Mouse (Mus musculus) liver, adult (tissue): ENCODE measurements around the gene Cyp26b1.

Experiments used
- GATA4 ChIP-seq: IDR thresholded peaks from 2 replicates; pipeline ENCODE4 v1.6.1; 2014; ENCODE audit warnings: mild to moderate bottlenecking, low read length; ENCODE audit not compliant: insufficient replicate concordance

The Cyp26b1 gene

DNA sequence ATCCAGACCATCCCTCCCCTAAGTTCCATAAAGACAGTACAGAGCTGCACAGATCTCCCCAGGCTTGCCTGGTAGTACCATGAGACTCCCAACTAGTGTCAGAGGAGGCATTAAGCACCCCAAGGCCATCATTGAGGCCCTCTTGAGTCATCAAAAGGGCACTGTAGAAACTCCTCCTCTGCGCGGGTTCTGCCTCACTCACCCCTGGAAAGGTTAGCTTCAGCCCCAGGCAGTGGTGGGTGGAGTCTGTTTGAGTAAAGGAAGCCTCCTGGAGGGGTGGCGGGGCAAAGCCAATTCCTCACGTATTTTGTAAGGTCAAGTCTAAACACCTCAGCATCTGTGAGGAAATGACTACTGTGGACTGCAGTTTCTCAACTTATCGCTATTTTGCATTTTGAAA lies 50.2 kb downstream of the Cyp26b1 start:
- TF ChIP-seq GATA4, result no peak

DNA sequence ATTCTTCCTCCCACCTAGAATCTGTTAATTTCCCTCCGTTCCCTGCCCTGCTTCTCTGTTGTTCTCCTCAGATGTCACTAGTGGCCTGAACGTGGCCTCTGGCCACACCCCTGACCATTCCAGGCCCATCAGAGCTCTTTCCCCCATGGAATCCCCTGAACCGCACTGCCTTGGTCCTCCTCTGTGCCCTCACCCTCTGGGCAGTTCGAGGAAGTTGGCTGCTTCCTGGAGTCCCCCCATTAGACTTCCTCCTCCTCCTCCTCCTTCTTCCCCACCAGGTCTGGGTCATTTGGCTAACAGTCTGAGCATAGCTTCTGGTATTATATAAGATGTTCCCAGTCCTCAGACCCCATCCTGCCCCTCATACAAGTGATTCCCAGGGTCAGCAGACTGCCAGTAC lies 53.8 kb downstream of the Cyp26b1 start:
- TF ChIP-seq GATA4, result no peak

DNA sequence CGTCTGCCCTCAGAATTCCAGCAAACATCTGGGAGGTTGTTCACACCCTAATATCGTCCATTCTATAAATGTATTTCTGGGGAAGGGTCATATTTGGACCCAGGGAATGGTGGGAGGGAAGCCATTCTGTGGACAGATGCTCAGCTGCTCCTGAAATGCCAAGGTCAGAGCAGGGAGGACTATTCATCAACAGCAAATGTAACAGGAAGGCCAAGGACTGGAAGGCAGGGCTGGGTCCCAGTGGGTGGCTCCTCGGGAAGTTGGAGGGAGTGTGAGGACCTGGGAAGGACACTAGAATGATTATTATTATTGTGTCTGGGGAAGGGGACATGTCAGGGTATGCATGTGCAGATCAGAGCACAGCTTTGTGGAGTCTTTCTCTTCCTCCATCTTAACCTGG lies 55.0 kb downstream of the Cyp26b1 start:
- no peak for TF ChIP-seq GATA4

DNA sequence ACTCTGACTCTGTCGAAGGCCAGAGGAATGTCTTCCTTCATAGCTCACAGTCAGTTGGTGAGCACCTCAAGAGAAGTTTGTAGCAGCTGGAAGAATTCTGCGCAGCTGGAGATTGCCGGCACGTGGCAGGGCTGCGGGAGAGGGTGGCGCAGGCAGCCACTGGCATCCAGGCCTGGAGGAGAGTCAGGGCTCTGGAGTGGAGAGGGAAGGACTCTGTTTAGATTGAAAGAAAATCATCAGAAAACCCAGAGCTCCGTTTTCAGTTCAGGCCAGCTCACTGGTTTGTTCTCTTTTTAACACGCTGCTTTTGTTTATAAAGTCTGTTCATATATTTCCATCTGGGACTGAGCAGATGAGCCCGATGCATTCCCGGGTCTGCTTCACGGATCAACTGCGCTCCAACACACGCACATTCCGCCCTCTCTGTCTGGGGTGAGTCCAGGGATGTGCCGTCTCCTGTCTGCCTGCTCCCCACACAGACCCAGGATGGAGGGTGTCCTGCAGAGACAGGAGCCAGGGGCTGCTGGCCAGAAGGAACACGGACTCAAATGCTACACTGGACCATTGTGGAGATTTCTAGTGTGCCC lies 56.0 kb downstream of the Cyp26b1 start:
- TF ChIP-seq GATA4, result no peak

DNA sequence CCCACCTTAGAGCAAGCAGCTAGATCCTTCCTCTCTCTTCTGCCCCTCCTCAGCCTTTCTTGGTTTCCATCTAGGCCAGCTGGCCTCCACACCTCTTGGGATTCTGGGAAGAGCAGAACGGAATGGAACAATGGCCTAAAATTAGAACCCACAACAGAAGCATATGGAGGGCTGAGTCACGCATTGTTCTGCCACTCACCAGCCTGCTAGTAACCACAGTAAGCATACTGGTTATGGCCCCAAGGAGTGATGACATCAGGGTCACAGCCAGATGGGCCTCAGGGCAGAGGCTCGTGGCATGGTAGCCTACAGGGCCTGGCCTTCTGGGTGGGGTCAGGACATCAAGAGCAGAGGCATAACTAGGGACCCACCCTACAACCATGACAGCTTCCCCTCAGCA lies 58.8 kb downstream of the Cyp26b1 start:
- no peak for TF ChIP-seq GATA4

DNA sequence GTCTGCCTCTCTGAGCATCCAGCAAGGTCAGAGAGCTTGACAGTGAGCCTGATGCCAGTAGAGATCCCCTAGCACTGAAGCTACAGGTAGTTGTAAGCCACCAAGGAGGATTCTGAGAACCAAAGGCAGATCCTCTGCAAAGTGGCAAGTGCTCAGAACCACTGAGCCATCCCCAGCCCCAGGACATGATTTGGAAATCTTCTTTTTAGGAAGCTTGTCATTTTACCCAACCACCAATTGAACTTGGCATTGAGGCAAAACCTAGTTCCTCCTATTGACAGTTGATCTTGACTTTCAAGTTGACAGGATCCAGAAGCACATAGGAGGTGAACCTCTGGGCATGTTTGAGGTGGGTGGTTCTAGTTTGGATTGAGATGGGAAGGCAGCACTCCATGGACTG lies 63.8 kb downstream of the Cyp26b1 start:
- no peak for TF ChIP-seq GATA4

DNA sequence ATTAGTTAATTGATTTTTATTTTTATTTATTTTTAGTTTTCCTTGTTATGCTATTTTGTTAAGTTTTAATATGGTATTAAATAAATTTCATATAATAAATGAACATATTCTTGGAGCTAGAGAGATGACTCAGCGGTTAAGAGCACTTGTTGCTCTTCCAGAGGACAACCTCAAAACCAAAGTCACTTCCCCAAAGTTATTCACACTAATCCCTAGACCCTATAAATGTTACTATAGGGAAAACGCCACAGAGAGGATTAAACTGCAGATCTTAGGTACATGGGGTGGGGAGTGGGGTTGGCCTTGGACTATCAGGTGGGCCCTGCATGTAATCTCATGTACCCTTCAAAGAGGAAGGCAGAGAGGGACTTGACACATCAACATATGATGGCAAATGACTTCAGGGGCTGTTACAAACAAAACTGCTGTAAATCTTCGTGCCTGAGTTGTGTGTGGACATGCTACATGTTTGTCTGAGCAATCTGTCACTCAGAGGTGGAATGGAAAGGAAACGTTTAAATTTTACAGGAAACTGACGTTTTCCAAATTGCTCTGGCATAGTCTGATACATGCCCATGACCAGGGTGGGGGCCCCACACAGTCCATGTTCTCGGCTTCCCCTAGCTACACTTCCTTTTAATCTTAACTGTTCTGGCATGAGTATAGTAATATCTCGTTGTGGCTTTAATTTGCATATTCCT lies 68.7 kb downstream of the Cyp26b1 start:
- no peak for TF ChIP-seq GATA4
